Mouse (Mus musculus) embryonic fibroblast, embryonic 13.5 days (primary cell): ENCODE data around the gene Rtn4r.

Source experiments
- CTCF ChIP-seq: IDR thresholded peaks from 2 replicates; pipeline ENCODE4 v1.5.1; 2011; ENCODE audit warnings: mild to moderate bottlenecking, control low read depth, low read length, moderate library complexity, borderline replicate concordance; ENCODE audit not compliant: insufficient read depth
- POLR2A ChIP-seq: IDR thresholded peaks from 2 replicates; pipeline ENCODE4 v1.6.1; 2011; ENCODE audit warnings: low read depth, mild to moderate bottlenecking, control low read depth, low read length, moderate library complexity

DNA sequence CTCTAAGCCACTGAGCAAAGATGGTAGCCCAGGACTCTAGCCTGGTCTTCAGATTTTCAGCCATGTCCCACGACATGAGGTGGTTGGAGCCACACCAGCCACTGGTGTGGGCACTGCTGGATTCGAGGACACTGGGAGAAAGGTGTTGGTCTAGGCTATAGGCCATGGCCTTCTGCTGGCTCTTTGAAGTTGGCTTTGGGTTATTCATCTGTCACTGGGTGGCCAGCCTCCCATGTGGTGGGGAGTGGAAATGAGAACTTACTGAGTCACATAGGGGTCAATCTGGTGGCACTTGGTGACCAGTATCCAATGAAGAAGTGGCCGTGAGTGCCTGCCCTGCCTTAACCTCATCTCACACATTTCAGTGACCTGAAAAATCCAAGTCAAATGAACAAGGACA lies 1.2 kb upstream of the Rtn4r start:
- TF ChIP-seq CTCF (no peak), POLR2A (no peak)
